Mouse (Mus musculus): ENCODE measurements around the gene Sdhb. TPM values are rescaled to one million over a fixed set of nuclear protein-coding genes. Genes with fewer than 3 reads are reported as not detected.
A peak's percentile ranks its signal among the peaks of the same experiment; 100 is the strongest.

Sdhb gene
- polyA plus RNA-seq, 1 experiment from 2014 or later = 457 TPM

GRCm38 (mm10) chr4:140986024-140986710, 25.2 kb downstream of the Sdhb start:
- H3K36me3 ChIP-seq = peaks cover 14% of the 10 kb centered on the region
- H3K4me3 ChIP-seq (replicated peaks) = peak overlapping the region; percentile 91
- H3K27me3 ChIP-seq = no peaks in the 10 kb centered on the region
- H3K9ac ChIP-seq (replicated peaks) = peak overlapping the region; percentile 97
- WGBS = 29% methylated on average over 15 of the region's 15 CpGs
- peak overlapping the region; percentile 87 for H3K27ac ChIP-seq
- peaks cover 49% of the 10 kb centered on the region for H3K4me1 ChIP-seq (replicated peaks)
- ATAC-seq = peak; percentile 11
- peak overlapping the region; percentile 83 for H3K4me2 ChIP-seq (replicated peaks)
- H3K9me3 ChIP-seq = no peaks in the 10 kb centered on the region

GRCm38 (mm10) chr4:140986711-140987395, 25.9 kb downstream of the Sdhb start, which contains the start of gene Atp13a2:
TSS of gene Atp13a2 (plus strand) at chr4:140986873.
- Histone ChIP-seq H3K4me1 (replicated peaks) (peaks cover 49% of the 10 kb centered on the region), H3K4me2 (replicated peaks) (peak within 1 kb of the TSS; percentile 83), H3K36me3 (peaks cover 17% of the 10 kb centered on the region), H3K4me3 (replicated peaks) (peak within 1 kb of the TSS; percentile 91), H3K27me3 (no peaks in the 10 kb centered on the region), H3K9ac (replicated peaks) (peak within 1 kb of the TSS; percentile 97), H3K27ac (peak within 1 kb of the TSS; percentile 87), H3K9me3 (no peaks in the 10 kb centered on the region)
- peak; percentile 92 for ATAC-seq
- 1% methylated on average over 58 of the region's 58 CpGs for WGBS

- Histone ChIP-seq H3K9me3 (no peaks in the 10 kb centered on the region), H3K4me1 (replicated peaks) (peaks cover 49% of the 10 kb centered on the region), H3K27ac (peak overlapping the region; percentile 87; the same call in 1 of the 2 replicates), H3K27me3 (no peaks in the 10 kb centered on the region), H3K36me3 (peaks cover 24% of the 10 kb centered on the region), H3K4me2 (replicated peaks) (peak overlapping the region; percentile 83), H3K9ac (replicated peaks) (peak overlapping the region; percentile 97), H3K4me3 (replicated peaks) (peak overlapping the region; percentile 91)
- WGBS = 32% methylated on average over 7 of the region's 7 CpGs
- peak; percentile 4; the same call in 1 of the 2 replicates for ATAC-seq
These were observed 26.5 kb downstream of the Sdhb start for GRCm38 (mm10) chr4:140987476-140987875.

- H3K4me3 ChIP-seq (replicated peaks) = peak overlapping the region; percentile 91
- H3K36me3 ChIP-seq = peaks cover 36% of the 10 kb centered on the region
- H3K4me2 ChIP-seq (replicated peaks) = peak overlapping the region; percentile 83
- H3K9ac ChIP-seq (replicated peaks) = peak overlapping the region; percentile 97
- H3K4me1 ChIP-seq (replicated peaks) = peaks cover 41% of the 10 kb centered on the region
- no peaks in the 10 kb centered on the region for H3K27me3 ChIP-seq
- no peak for ATAC-seq
- H3K9me3 ChIP-seq = no peaks in the 10 kb centered on the region
- WGBS = 62% methylated on average over 7 of the region's 7 CpGs
- H3K27ac ChIP-seq = no peak overlapping the region
These were observed 27.8 kb downstream of the Sdhb start for GRCm38 (mm10) chr4:140988706-140989290.

GRCm38 (mm10) chr4:140989447-140989846, 28.4 kb downstream of the Sdhb start:
- Histone ChIP-seq H3K4me3 (replicated peaks) (no peak overlapping the region), H3K9ac (replicated peaks) (no peak overlapping the region), H3K36me3 (peaks cover 43% of the 10 kb centered on the region), H3K9me3 (no peaks in the 10 kb centered on the region), H3K4me2 (replicated peaks) (no peak overlapping the region), H3K27me3 (no peaks in the 10 kb centered on the region), H3K27ac (no peak overlapping the region), H3K4me1 (replicated peaks) (peaks cover 41% of the 10 kb centered on the region)
- WGBS = 88% methylated on average over 14 of the region's 14 CpGs
- ATAC-seq = no peak

- Histone ChIP-seq H3K27me3 (no peaks in the 10 kb centered on the region), H3K9ac (replicated peaks) (no peak overlapping the region), H3K36me3 (peaks cover 70% of the 10 kb centered on the region), H3K4me2 (replicated peaks) (no peak overlapping the region), H3K4me3 (replicated peaks) (no peak overlapping the region), H3K27ac (no peak overlapping the region), H3K9me3 (no peaks in the 10 kb centered on the region), H3K4me1 (replicated peaks) (peaks cover 32% of the 10 kb centered on the region)
- 84% methylated on average over 20 of the region's 20 CpGs for WGBS
- no peak for ATAC-seq
These were observed 31.2 kb downstream of the Sdhb start for GRCm38 (mm10) chr4:140992215-140992614.

- WGBS = 91% methylated on average over 8 of the region's 8 CpGs
- H3K9me3 ChIP-seq = no peaks in the 10 kb centered on the region
- no peak for ATAC-seq
These were observed 32.8 kb downstream of the Sdhb start for GRCm38 (mm10) chr4:140993846-140994245.

GRCm38 (mm10) chr4:140995811-140996210, 34.8 kb downstream of the Sdhb start:
- Histone ChIP-seq H3K4me3 (replicated peaks) (no peak overlapping the region), H3K9ac (replicated peaks) (no peak overlapping the region), H3K27ac (no peak overlapping the region), H3K9me3 (no peaks in the 10 kb centered on the region), H3K36me3 (peaks cover 94% of the 10 kb centered on the region), H3K27me3 (no peaks in the 10 kb centered on the region), H3K4me1 (replicated peaks) (no peaks in the 10 kb centered on the region), H3K4me2 (replicated peaks) (no peak overlapping the region)
- WGBS = 95% methylated on average over 8 of the region's 8 CpGs
- ATAC-seq = no peak

More at GRCm38 (mm10) chr4:140993846-140994245, 32.8 kb downstream of the Sdhb start:
- H3K4me1 ChIP-seq (replicated peaks) = peaks cover 16% of the 10 kb centered on the region
- H3K27ac ChIP-seq = no peak overlapping the region
- no peak overlapping the region for H3K4me2 ChIP-seq (replicated peaks)
- no peak overlapping the region for H3K4me3 ChIP-seq (replicated peaks)
- H3K36me3 ChIP-seq = peaks cover 85% of the 10 kb centered on the region
- H3K9ac ChIP-seq (replicated peaks) = no peak overlapping the region
- H3K27me3 ChIP-seq = no peaks in the 10 kb centered on the region

- no peak overlapping the region for H3K9ac ChIP-seq (replicated peaks)
- H3K4me3 ChIP-seq (replicated peaks) = no peak overlapping the region
- no peaks in the 10 kb centered on the region for H3K27me3 ChIP-seq
- no peaks in the 10 kb centered on the region for H3K9me3 ChIP-seq
- no peak overlapping the region for H3K4me2 ChIP-seq (replicated peaks)
- no peak for ATAC-seq
- H3K4me1 ChIP-seq (replicated peaks) = no peaks in the 10 kb centered on the region
- H3K27ac ChIP-seq = no peak overlapping the region
- WGBS = 95% methylated on average over 9 of the region's 9 CpGs
- peaks cover 98% of the 10 kb centered on the region for H3K36me3 ChIP-seq
These were observed 35.8 kb downstream of the Sdhb start for GRCm38 (mm10) chr4:140996812-140997211.

- WGBS = 72% methylated on average over 13 of the region's 13 CpGs
- no peak overlapping the region for H3K27ac ChIP-seq
- no peak for ATAC-seq
These were observed 45.0 kb downstream of the Sdhb start for GRCm38 (mm10) chr4:141005983-141006382.

GRCm38 (mm10) chr4:141008028-141008427, 47.0 kb downstream of the Sdhb start:
- Histone ChIP-seq H3K27ac (no peak overlapping the region), H3K27me3 (no peaks in the 10 kb centered on the region), H3K9ac (replicated peaks) (no peak overlapping the region), H3K4me2 (replicated peaks) (no peak overlapping the region), H3K4me3 (replicated peaks) (no peak overlapping the region), H3K36me3 (peaks cover 62% of the 10 kb centered on the region), H3K4me1 (replicated peaks) (peaks cover 27% of the 10 kb centered on the region), H3K9me3 (no peaks in the 10 kb centered on the region)
- no peak for ATAC-seq
- 89% methylated on average over 8 of the region's 8 CpGs for WGBS

More at GRCm38 (mm10) chr4:141005983-141006382, 45.0 kb downstream of the Sdhb start:
- Histone ChIP-seq H3K4me1 (replicated peaks) (peaks cover 6% of the 10 kb centered on the region), H3K36me3 (peaks cover 76% of the 10 kb centered on the region), H3K9me3 (no peaks in the 10 kb centered on the region), H3K4me2 (replicated peaks) (no peak overlapping the region), H3K9ac (replicated peaks) (no peak overlapping the region), H3K27me3 (no peaks in the 10 kb centered on the region), H3K4me3 (replicated peaks) (no peak overlapping the region)

- no peak for ATAC-seq
- H3K4me2 ChIP-seq (replicated peaks) = peak within 1 kb of the TSS; percentile 92
- peak within 1 kb of the TSS; percentile 82 for H3K27ac ChIP-seq
- H3K4me3 ChIP-seq (replicated peaks) = peak within 1 kb of the TSS; percentile 78
- H3K4me1 ChIP-seq (replicated peaks) = peaks cover 34% of the 10 kb centered on the region
- no peaks in the 10 kb centered on the region for H3K9me3 ChIP-seq
- peaks cover 62% of the 10 kb centered on the region for H3K36me3 ChIP-seq
- WGBS = 15% methylated on average over 7 of the region's 7 CpGs
- H3K27me3 ChIP-seq = no peaks in the 10 kb centered on the region
- H3K9ac ChIP-seq (replicated peaks) = peak within 1 kb of the TSS; percentile 90
These were observed 49.1 kb downstream of the Sdhb start, which contains the start of gene Mfap2 for GRCm38 (mm10) chr4:141010118-141010517. TSS of gene Mfap2 (plus strand) at chr4:141010418.
